Comparison of ENCODE assay signal across 10 mouse cellular contexts in the genomic region with DNA sequence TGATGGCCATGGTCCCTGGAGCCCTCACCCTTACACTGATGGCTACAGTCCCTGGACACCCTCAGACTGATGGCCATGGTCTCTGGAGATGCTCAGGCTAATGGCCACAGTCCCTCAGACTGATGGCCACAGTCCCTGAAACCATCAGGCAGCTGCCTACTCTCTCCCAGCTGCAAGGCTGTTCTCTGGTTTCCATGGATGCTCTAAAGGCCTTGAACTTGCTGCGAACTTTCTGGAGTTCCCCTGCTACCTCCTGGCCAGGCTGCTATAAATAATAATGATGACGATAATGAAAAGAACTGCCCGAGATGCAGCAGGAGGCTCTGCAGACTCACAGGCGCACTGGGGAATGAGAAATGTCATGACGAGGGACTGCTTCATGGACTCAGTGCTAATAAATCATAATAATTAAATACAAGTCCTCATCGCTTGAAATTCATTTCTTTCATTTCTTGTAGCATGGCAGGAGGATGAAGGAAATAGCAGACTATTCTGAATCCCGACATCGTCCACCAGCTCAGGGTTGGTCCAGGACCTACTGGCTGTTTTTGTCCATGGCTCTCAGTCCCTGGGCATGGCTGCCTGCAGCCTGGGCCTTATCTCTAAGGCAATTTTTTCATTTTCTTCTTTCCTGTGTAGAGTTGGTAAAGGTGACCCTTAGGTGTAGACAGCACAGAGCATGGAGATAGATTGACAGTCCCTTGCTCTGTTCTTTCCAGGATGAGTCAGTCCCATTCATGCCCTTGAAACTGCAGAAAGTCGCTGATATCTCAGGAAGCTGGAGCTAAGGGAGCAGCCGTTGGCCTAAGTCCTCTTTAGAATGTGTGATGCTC.
DNase-seq lines count a peak whose midpoint lies in the region; ATAC-seq lines count a peak whose summit lies in the region.
"Had no signal": no experiment of that assay in that cellular context is flagged by ENCODE, and none has a peak within 500 bp of the region (broad histone marks: within the 10 kb centered on the region; RNA-seq: fewer than 3 reads in every experiment).

No protein-coding gene starts in this region.

- no peaks in the 10 kb centered on the region for H3K36me3 ChIP-seq in neural tube, embryonic 11.5 days (ENCODE audit: control insufficient read depth, insufficient read depth, low read length)
- no peaks in the 10 kb centered on the region for H3K36me3 ChIP-seq in heart, embryonic 14.5 days (ENCODE audit: control insufficient read depth, insufficient read depth, low read length)
- no peaks in the 10 kb centered on the region for H3K36me3 ChIP-seq in kidney, embryonic 15.5 days
- H3K36me3 ChIP-seq: liver, embryonic 15.5 days had no signal

- 53% methylated on average over 10 of the region's 10 CpGs for WGBS in neural tube, embryonic 11.5 days
- 38% methylated on average over 10 of the region's 10 CpGs for WGBS in heart, embryonic 14.5 days
- WGBS in kidney, embryonic 15.5 days = 34% methylated on average over 10 of the region's 10 CpGs

- 0 out of 2 replicates have a peak, but pooled peaks cover 4% of the 10 kb centered on the region for H3K4me1 ChIP-seq in neural tube, embryonic 11.5 days (ENCODE audit: control insufficient read depth, insufficient read depth, low read length)
- peaks cover 23 to 31% of the 10 kb centered on the region in 2 experiments for H3K4me1 ChIP-seq in heart, embryonic 14.5 days (ENCODE audit: control insufficient read depth in 2 of 2, insufficient read depth in 2 of 2, low read length in 2 of 2)
- H3K4me1 ChIP-seq in kidney, embryonic 15.5 days = peaks cover 41% of the 10 kb centered on the region
- H3K4me1 ChIP-seq: liver, embryonic 15.5 days had no signal

- no peaks in the 10 kb centered on the region for H3K27me3 ChIP-seq in neural tube, embryonic 11.5 days (ENCODE audit: control insufficient read depth, insufficient read depth, low read length)
- H3K27me3 ChIP-seq in heart, embryonic 14.5 days (ENCODE audit: control insufficient read depth, insufficient read depth, low read length) = no peaks in the 10 kb centered on the region
- H3K27me3 ChIP-seq in kidney, embryonic 15.5 days = no peaks in the 10 kb centered on the region
- H3K27me3 ChIP-seq: liver, embryonic 15.5 days had no signal

- no peaks in the 10 kb centered on the region for H3K9me3 ChIP-seq in neural tube, embryonic 11.5 days (ENCODE audit: control insufficient read depth, low read length)
- H3K9me3 ChIP-seq in heart, embryonic 14.5 days (ENCODE audit: control insufficient read depth, low read length) = no peaks in the 10 kb centered on the region
- no peaks in the 10 kb centered on the region for H3K9me3 ChIP-seq in kidney, embryonic 15.5 days (replicated peaks)
- H3K9me3 ChIP-seq: liver, embryonic 15.5 days had no signal

- no peak for ATAC-seq in neural tube, embryonic 11.5 days (ENCODE audit: insufficient read depth, low FRiP score, low TSS enrichment)
- ATAC-seq in heart, embryonic 14.5 days (ENCODE audit: insufficient number of reproducible peaks, insufficient read depth, low FRiP score, low read depth) = peak; percentile 39; the same call in 1 of the 2 replicates
- ATAC-seq in kidney, embryonic 15.5 days (replicated peaks; ENCODE audit: low FRiP score) = peak; percentile 73

- peak; percentile 25 for DNase-seq in neural tube, embryonic 11.5 days (ENCODE audit: low spot score)
- no peak for DNase-seq in neural tube, embryonic 10.5 days (ENCODE audit: extremely low spot score, low spot score)
- DNase-seq in skeletal muscle tissue, adult 2 months (ENCODE audit: low read depth, low spot score) = peak; percentile 36
- no peak for DNase-seq in left cerebral cortex, adult 18-20 months (ENCODE audit: low spot score in 2 of 2)
- no peak for DNase-seq in cerebellum, adult 9-10 months
- no peak for DNase-seq in spleen, postnatal 10 days (ENCODE audit: low spot score in 2 of 2)
- DNase-seq: gastrocnemius, postnatal 10 days had no signal

- no peak overlapping the region for H3K27ac ChIP-seq in neural tube, embryonic 11.5 days (ENCODE audit: low read depth, low read length)
- H3K27ac ChIP-seq in heart, embryonic 14.5 days (replicated peaks in 1 of 2; ENCODE audit: control insufficient read depth in 1 of 2, insufficient read depth in 1 of 2, low read depth in 2 of 2, low read length in 2 of 2) = peak overlapping the region; percentile 58 to 63
- peak overlapping the region; percentile 83 for H3K27ac ChIP-seq in kidney, embryonic 15.5 days
- H3K27ac ChIP-seq: liver, embryonic 15.5 days had no signal

- no peak overlapping the region for H3K9ac ChIP-seq in neural tube, embryonic 11.5 days (ENCODE audit: low read length)
- H3K9ac ChIP-seq in heart, embryonic 14.5 days (ENCODE audit: low read length) = no peak overlapping the region
- no peak overlapping the region for H3K9ac ChIP-seq in kidney, embryonic 15.5 days
- H3K9ac ChIP-seq: liver, embryonic 15.5 days had no signal

- no peak overlapping the region for H3K4me3 ChIP-seq in neural tube, embryonic 11.5 days (ENCODE audit: low read depth, low read length)
- no peak overlapping the region for H3K4me3 ChIP-seq in heart, embryonic 14.5 days (ENCODE audit: control insufficient read depth in 1 of 2, insufficient read depth in 1 of 2, low read depth in 1 of 2, low read length in 2 of 2)
- no peak overlapping the region for H3K4me3 ChIP-seq in kidney, embryonic 15.5 days (replicated peaks)
- H3K4me3 ChIP-seq: liver, embryonic 15.5 days had no signal

- no peak overlapping the region for H3K4me2 ChIP-seq in neural tube, embryonic 11.5 days (ENCODE audit: low read depth)
- no peak overlapping the region for H3K4me2 ChIP-seq in heart, embryonic 14.5 days (ENCODE audit: low read length)
- no peak overlapping the region for H3K4me2 ChIP-seq in kidney, embryonic 15.5 days
- H3K4me2 ChIP-seq: liver, embryonic 15.5 days had no signal

Comparison
In these comparisons a context has a peak if more than half of its experiments do, and no peak if none do; other contexts are left out.
1. DNase-seq: peak in neural tube, embryonic 11.5 days (single experiment) and skeletal muscle tissue, adult 2 months (single experiment); none in neural tube, embryonic 10.5 days (single experiment), left cerebral cortex, adult 18-20 months (0 of 2), cerebellum, adult 9-10 months (single experiment) and spleen, postnatal 10 days (0 of 2).